Mouse (Mus musculus) ES-Bruce4 (cell line): ENCODE results near the gene Tor1a.

Experiments
- CTCF ChIP-seq: IDR thresholded peaks from one replicate; pipeline ENCODE4 v1.8.1; 2011; ENCODE audit warnings: low read depth, low read length
- POLR2A ChIP-seq: IDR thresholded peaks from one replicate; pipeline ENCODE4 v1.8.1; 2011; ENCODE audit warnings: low read length; ENCODE audit not compliant: insufficient read depth

GRCm38 (mm10) chr2:30913022-30913421, 54.7 kb downstream of the Tor1a start:
- TF ChIP-seq POLR2A: no peak
- TF ChIP-seq CTCF: no peak
